Mouse (Mus musculus) kidney, postnatal 10 days (tissue): Measurements from ENCODE around the gene Purb.
A peak's percentile ranks its signal among the peaks of the same experiment; 100 is the strongest.
"Not testable (repeated sequence)": the region's sequence is repeated elsewhere in the genome, so short reads cannot be mapped to it uniquely, and the experiment has no call there.

ENCODE experiments used
- DNase-seq: peaks from one replicate; pipeline ENCODE4 v3.0.0; 2021; ENCODE audit warnings: mixed read lengths

Purb gene

GRCm38 (mm10) chr11:6484244-6484959 lies 8.7 kb upstream of the Purb start:
- DNase-seq = peak; percentile 30

DNA sequence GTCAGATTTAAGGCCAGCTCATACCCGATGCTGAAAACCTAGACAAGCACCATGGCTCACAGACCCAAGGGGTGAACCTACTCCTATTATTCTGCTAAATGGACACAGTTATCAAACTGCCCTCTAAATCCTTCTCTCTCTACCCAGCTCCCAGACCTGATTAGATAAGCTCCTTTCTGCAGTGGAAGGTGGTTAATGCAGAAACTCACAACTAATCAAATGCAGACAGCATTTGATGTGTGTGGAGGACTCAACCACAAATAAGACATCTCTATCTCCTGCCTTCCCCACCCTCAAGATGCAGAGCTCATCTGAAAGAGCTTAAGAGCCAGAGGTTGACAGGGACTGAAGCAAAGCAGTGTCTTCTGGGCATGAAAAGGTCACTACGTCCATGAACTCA lies 7.4 kb upstream of the Purb start:
- DNase-seq = no peak

DNA sequence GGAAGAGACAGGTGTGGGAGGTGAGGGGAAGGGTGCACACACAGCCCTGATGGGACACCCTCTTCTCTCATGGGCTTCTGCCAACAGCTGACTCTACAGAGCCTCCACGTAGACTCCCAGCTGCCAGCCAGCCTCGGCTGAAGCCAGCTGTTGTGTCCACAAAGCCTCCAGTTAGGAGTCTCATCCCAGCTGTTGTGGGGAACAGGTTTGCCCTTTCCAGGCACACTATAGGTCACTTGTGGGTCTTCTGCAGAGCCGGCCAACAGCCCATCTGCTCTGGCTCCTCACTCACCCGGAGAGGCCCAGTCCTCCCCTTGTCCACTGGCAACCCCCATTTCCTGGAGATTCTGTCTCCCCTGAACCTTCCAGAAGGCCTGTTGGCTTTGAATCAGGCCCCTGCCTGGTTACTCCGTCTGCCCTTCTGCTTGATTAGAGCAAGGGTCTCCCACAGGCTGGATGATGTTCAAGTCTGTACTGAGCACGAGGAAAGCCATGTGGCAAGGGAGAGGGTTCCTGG lies 6.0 kb upstream of the Purb start:
- DNase-seq = no peak

DNA sequence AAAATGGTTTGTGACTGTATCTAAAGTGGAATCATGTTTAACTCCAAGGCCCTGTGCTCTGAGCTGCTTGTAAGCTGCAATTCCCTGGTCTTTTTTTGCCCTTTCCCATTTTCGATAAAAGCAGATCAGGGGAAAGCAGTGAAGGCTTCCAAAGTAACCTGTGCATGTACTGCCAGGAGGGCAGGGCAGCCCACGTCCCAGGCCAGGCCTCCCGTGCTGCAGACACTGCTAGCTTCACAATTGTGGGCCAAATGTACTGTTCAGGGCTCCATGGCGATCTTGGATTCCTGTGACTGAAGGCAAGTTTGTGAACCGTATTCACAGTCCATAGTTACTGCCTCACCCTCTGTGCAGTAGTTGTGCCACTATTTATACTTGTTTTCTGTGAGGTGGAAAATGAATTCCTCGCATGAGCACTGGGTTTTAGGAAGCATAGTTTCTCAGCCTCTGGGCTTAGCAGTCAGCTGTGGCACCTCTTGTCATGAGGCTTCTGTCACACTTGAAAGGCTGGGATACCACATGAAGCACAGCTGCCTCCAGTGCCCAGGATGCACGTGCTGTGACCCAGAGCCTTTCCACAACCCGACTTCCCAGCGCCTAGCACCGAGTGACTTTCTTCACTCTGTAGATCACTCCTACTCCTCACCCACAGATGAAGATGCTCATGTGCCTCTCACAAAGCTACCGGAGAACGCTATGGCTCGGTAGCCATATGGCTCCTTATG lies 5.1 kb upstream of the Purb start:
- no peak for DNase-seq

DNA sequence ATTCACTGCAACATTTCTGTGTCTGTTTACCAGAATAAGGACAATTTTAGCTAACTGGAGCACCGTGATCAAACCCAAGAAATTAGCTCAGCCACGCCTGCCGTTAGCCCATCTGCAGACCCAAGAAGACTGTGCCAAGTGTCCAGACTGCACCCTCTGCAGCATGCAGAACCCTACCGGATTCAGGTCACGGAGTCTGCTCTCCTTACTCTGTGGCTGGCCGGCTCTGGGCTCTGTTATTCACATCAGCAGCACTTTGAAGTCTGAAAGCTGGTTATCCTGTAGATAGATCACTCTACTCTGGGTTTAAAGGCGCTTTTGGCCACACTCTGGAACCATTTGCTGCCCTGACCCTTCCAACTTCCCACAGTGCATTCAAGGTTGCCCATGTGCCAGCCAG lies 4.5 kb upstream of the Purb start:
- no peak for DNase-seq

GRCm38 (mm10) chr11:6479231-6479630 lies 3.5 kb upstream of the Purb start:
- no peak for DNase-seq

DNA sequence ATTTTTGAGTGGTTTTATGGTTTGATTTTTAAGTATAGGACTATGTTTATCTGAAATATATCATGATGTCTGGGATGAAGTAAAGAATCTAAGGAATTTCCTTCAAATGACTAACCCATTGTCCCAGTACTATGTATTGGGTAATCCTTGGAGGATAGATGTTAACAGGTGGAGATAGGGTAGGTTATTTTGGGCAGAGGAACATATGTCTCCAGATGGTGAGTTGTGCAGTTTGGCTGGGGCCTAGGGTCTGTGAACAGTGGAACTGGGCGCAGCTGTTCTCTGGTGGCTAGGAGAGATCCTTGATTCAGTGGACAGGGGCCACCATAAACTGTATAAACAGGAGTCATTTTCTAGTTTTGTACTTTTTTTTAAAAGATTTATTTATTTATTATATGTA lies 1.6 kb upstream of the Purb start:
- no peak for DNase-seq

GRCm38 (mm10) chr11:6476876-6477275 lies 1.2 kb upstream of the Purb start:
- no peak for DNase-seq

GRCm38 (mm10) chr11:6474874-6475731 lies 614 bp downstream of the Purb start:
- peak; percentile 67 for DNase-seq

- no peak for DNase-seq
These were observed 1.3 kb downstream of the Purb start for GRCm38 (mm10) chr11:6474381-6474780.

DNA sequence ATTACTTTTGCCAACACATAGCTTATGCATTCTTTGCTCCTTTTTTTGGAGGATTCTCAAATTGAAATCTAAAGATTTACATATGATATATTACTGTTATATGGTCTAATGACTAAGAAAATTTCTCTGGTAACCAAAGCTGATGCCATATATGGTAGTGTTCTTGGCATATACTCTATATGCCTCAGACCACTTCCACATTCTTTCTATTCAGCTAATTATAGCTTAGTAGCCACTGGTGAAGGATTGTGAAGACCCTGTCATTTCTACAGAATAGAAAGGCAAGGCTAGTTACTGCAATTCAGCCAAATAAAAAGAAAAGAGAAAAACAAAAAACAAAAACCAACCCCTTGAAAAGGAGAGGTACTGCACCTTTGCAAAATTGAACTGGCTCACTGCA lies 3.6 kb downstream of the Purb start:
- DNase-seq = no peak

- DNase-seq = no peak
These were observed 4.2 kb downstream of the Purb start for GRCm38 (mm10) chr11:6471493-6471892.

- no peak for DNase-seq
These were observed 4.7 kb downstream of the Purb start for GRCm38 (mm10) chr11:6471054-6471453.

GRCm38 (mm10) chr11:6468541-6468940 lies 7.2 kb downstream of the Purb start:
- DNase-seq = no peak

DNA sequence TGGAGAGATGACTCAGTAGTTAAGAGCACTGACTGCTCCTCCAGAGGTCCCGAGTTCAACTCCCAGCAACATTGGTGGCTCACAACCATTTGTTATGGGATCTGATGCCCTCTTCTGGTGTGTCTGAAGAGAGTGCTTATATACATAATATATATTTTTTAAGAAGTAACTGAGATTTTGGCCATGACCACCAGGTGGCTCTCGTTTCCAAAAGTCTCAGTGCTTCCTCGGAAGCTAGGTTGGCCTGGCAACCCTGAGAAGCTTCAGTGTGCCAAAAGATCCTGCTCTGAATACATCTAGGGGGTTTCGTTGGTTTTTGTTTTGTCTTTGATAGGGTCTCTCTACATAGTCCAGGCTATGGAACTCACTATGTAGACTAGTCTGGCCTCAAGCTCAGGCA lies 10.6 kb downstream of the Purb start:
- peak; percentile 79 for DNase-seq

DNA sequence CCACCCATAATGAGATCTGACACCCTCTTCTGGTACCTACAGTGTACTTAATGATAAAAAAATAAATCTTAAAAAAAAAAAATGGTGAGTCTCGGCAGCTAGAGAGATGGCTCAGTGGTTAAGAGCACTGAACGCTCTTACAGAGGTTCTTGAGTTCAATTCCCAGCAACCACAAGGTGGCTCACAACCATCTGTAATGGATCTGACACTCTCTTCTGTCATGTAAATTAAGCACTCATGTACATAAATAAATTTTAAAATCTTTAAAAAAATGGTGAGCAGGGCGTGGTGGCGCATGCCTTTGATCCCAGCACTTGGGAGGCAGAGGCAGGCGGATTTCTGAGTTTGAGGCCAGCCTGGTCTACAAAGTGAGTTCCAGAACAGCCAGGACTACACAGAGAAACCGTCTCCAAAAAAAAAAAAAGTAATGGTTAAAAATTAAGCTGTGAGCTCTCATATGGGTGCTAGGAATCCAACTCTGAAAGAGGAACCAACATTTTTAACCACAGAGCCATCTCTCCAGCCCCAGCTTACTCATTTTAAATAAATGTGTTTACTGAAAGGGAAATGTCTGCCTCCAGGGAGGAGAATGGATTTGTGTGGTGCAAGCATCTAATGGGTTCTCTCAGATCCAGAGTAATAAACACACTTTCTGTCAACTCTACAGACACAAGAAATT lies 12.4 kb downstream of the Purb start:
- no peak for DNase-seq

- DNase-seq = no peak
These were observed 19.6 kb downstream of the Purb start for GRCm38 (mm10) chr11:6456083-6456482.

- DNase-seq = not testable (repeated sequence)
These were observed 27.6 kb downstream of the Purb start for GRCm38 (mm10) chr11:6448155-6448554.

- DNase-seq = no peak
These were observed 28.2 kb downstream of the Purb start for GRCm38 (mm10) chr11:6447493-6447892.

GRCm38 (mm10) chr11:6445951-6446350 lies 29.8 kb downstream of the Purb start:
- DNase-seq = no peak

GRCm38 (mm10) chr11:6445441-6445840 lies 30.3 kb downstream of the Purb start:
- no peak for DNase-seq

DNA sequence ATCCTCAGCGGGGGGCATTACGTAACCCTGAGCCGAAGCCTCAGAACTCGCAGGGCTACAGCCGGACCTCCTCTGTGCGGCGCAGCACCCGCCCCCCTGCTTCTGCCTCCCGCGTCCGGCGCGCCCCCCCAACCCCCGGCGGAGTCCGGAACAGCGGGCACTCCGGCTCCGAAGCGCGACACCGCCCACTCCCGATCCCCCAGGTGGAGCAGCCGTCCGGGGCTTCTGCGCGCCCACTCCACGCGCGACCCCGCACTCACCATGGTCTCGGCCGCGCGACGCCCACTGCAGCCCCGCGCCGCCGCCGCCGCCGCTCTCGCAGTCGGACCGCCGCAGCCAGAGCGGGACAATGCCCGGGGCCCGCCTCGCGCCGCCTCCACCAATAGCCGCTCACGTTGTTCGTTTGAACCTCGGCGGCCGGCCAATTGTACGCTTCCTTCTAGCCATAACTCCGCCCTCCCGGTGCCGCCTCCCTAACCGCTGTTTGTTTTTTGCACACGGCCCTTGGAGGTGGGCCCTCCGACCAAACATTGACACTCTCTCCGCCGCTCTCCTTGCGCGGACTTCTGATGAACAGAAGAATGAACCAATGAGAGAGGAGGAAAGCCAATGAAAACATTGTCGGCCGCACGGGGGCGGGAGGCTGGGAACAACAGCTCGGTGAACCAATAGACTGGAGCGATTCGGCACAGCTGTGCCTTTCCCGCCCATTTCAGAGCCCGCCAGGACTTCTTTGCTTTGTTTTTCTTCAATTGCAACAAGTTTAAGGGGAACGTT lies 31.5 kb downstream of the Purb start, which contains the start of gene H2afv:
Gene H2afv, minus strand, starts transcription at position 367 of the 777 bp plus-strand sequence.
- peak; percentile 100 for DNase-seq
